In the genomic region with DNA sequence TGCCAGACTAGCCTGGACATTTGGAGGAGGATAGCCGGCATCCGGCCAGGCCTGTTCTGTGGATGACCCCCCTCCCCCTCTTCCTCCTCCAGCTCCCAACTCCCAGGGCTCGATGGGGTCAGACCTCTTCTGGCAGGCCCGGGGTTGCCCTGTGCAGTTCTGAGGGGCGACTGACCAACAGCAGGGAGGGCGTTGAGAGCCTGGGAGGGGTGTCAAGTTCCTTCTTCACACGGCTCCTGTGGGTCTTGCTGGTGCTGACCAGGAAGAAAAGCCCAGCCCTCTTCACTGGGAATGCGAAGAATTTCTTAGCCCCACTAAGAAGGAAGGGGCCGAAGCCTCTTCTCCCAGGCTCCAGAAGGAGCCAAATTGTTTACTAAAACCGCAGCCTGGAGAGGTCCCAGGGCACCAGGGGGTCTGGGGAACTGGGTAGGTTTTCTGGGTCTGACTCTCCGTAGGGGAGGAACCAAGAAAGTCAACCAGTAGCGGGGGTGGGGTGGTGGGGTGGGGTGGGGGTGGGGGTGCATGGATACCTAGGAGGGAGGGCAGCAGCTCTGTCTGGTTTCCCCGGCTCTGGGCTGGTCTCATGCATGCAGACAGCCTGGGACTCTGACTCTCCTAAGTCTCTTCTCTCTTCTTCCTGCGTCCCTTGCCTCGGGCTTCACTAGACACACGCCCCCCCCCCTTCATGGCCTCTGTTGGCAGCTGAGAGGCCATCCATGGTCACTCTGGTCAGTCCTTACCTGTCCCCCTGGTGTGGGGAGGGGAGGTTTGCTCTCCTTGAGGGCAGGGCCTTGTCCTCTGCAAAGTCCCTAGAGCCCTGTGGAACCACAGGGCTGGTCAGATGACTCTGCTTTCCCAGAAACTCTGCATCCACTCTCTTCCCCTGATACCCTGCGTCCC, we compare ENCODE assay signal across 8 mouse cellular contexts. TPM values are rescaled to one million over a fixed set of nuclear protein-coding genes. Genes with fewer than 3 reads are reported as not detected.
DNase-seq lines count a peak whose midpoint lies in the region; ATAC-seq lines count a peak whose summit lies in the region.

No protein-coding gene starts in this region.

- H3K4me1 ChIP-seq in intestine, embryonic 14.5 days (replicated peaks; ENCODE audit: control insufficient read depth, insufficient read depth, low read length): peaks cover 37% of the 10 kb centered on the region

- peak overlapping the region; percentile 91 for H3K27ac ChIP-seq in intestine, embryonic 14.5 days (ENCODE audit: low read depth)

- no peaks in the 10 kb centered on the region for H3K27me3 ChIP-seq in intestine, embryonic 14.5 days (replicated peaks; ENCODE audit: control insufficient read depth, insufficient read depth, low read length)

- peak overlapping the region; percentile 27; the same call in 1 of the 2 replicates for H3K9ac ChIP-seq in intestine, embryonic 14.5 days (ENCODE audit: low read length)

- H3K9me3 ChIP-seq in intestine, embryonic 14.5 days (ENCODE audit: control insufficient read depth, low read length): no peaks in the 10 kb centered on the region

- WGBS in intestine, embryonic 14.5 days: 11% methylated on average over 16 of the region's 17 CpGs

- no peaks in the 10 kb centered on the region for H3K36me3 ChIP-seq in intestine, embryonic 14.5 days (ENCODE audit: control insufficient read depth, insufficient read depth, low read length)

- H3K4me2 ChIP-seq in intestine, embryonic 14.5 days (ENCODE audit: low read length): peak overlapping the region; percentile 38

- 0 out of 2 replicates have a peak overlapping the region, but pooled peaks have one; percentile 6 for H3K4me3 ChIP-seq in intestine, embryonic 14.5 days (ENCODE audit: low read depth, low read length)

- peak; percentile 36 for ATAC-seq in intestine, embryonic 14.5 days (replicated peaks; ENCODE audit: low FRiP score, low TSS enrichment, low read depth)
- ATAC-seq in activated CD4-positive, CD25-positive, alpha-beta regulatory T cell, adult 4 months: no peak

- DNase-seq in heart, adult 11 months: peak; percentile 96
- no peak for DNase-seq in heart, adult 9 months (ENCODE audit: low spot score in 2 of 2)
- DNase-seq in ZHBTc4 (ENCODE audit: low read depth, low spot score): peak; percentile 81
- DNase-seq in intestine, embryonic 14.5 days (ENCODE audit: low spot score): peak; percentile 73
- DNase-seq in lung, adult 18-20 months: peak; percentile 81 to 88
- DNase-seq in frontal cortex, postnatal 36 days (ENCODE audit: low spot score in 2 of 2): no peak
- no peak for DNase-seq in layer of hippocampus, adult 18-20 months (ENCODE audit: low spot score in 2 of 2)

RNA-seq across cellular contexts. Expression of gene Myh9, which starts 41.1 kb away (rescaled TPM):
- polyA plus RNA-seq in intestine, embryonic 14.5 days (2014; fragmentation: Nextera tagmentation; extraction: Ambion mirVana): 67.9 and 72.2 TPM in 2 replicates
- 100 to 1,000 TPM; 243 to 280 TPM for polyA plus RNA-seq in activated CD4-positive, CD25-positive, alpha-beta regulatory T cell, adult 4 months (2017; shearing (Covaris generic))
- total RNA-seq in layer of hippocampus, adult 18-20 months (2021): 10 to 100 TPM; 86.7 to 88.3 TPM

RNA-seq across cellular contexts. Expression of gene Txn2, which starts 45.8 kb away (rescaled TPM):
- polyA plus RNA-seq in intestine, embryonic 14.5 days (2014; fragmentation: Nextera tagmentation; extraction: Ambion mirVana): 324 and 325 TPM in 2 replicates
- polyA plus RNA-seq in activated CD4-positive, CD25-positive, alpha-beta regulatory T cell, adult 4 months (2017; shearing (Covaris generic)): 100 to 1,000 TPM; 219 to 245 TPM
- 100 to 1,000 TPM; 134 to 140 TPM for total RNA-seq in layer of hippocampus, adult 18-20 months (2021)

Comparison
In these comparisons a context has a peak if more than half of its experiments do, and no peak if none do; other contexts are left out.
1. DNase-seq: peak in heart, adult 11 months (single experiment), ZHBTc4 (single experiment), intestine, embryonic 14.5 days (single experiment) and lung, adult 18-20 months (2 of 2); none in heart, adult 9 months (0 of 2), frontal cortex, postnatal 36 days (0 of 2) and layer of hippocampus, adult 18-20 months (0 of 2).